Mouse (Mus musculus) adrenal gland, postnatal 0 days (tissue): ENCODE measurements around the gene Olfr481. TPM values are rescaled to one million over a fixed set of nuclear protein-coding genes. Genes with fewer than 3 reads are reported as not detected.

Source experiments
- polyA plus RNA-seq: library from polyadenylated mRNA; unstranded; fragments of >200 nt; fragmentation: Nextera tagmentation; extraction: Ambion mirVana; gene quantifications from 2 replicates; pipeline ENCODE4 v1.2.1, GENCODE M21; 2015

Olfr481 gene
- polyA plus RNA-seq, result not detected in 2 replicates

DNA sequence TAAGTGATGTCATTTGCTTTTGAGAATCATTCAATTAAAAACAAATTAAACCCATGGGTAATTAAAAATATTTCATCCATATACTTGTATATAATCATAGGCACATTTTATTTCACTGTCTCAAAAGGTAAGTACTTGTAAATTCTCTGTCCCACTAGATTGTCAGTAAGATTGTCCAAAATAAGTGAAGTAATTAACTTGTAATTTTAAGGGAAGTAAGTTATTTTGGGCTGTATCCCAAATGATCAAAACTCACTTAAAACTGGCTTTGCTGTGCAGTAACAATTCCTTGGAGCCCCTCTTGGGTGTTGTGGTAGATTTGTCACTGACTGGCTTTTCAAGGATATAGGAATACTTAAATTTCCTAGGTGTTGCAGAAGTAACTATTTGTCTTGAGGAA lies at the start of gene Olfr481:
TSS of gene Olfr481 (plus strand) at position 301 of the 400 bp plus-strand sequence.

DNA sequence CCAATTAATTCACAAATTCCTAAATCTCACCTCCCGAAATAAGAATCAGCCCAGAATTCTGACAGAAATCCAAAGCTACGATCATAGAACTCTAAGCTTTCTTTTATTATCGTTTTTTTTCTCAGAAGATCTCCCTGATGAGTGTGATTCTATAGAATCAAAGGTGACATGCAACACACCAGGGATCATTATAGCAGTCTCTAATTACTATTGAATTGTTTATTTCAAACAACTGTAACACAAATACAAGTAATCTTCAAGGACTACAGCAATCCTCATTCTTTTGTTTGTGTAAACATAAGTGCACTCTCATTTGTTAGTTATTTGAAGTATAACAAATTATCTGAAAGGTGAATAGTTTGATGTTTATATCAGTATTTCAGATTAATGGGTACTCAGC lies 45.8 kb upstream of the Olfr481 start, which contains the start of gene Olfr478:
TSS of gene Olfr478 (minus strand) at position 101 of the 400 bp plus-strand sequence.

DNA sequence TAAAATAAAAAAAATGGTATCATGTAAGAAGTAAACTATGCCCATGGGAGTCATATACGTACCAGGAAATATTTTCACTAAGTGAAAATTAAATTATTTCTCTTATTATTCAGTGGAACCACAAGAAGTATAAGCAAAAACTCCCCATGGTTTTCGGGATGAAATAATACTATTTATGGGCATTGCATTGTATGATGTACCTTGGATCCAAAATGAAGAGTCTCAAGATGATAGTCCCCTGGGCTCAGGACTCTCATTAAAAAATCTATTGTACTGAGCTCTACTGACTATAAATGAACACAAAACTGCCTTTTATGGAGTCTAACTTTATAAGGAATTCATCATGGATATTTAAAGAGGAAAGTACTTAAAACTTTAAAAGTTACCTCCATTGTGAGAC lies 29.3 kb upstream of the Olfr481 start, which contains the start of gene Olfr479:
TSS of gene Olfr479 (plus strand) at position 301 of the 400 bp plus-strand sequence.

DNA sequence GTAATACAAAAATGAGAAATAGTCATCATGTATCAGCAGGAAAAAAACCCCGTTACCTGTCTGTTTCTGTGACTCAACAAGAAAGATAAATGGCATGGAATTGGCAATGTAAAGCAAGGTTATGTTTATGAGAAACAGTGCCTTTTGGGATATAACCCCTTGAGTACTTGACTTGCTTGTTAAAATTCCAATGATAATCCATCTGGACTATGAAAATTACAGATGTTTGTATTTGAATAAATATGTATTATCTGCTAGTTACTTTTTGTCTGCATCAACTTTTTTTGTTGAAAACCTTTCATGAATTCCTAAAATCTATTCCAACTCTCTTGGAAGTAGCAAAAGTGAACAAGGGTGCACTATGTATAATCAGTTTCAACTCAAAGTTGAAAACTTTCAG lies 12.4 kb upstream of the Olfr481 start, which contains the start of gene Olfr480:
TSS of gene Olfr480 (minus strand) at position 101 of the 400 bp plus-strand sequence.

DNA sequence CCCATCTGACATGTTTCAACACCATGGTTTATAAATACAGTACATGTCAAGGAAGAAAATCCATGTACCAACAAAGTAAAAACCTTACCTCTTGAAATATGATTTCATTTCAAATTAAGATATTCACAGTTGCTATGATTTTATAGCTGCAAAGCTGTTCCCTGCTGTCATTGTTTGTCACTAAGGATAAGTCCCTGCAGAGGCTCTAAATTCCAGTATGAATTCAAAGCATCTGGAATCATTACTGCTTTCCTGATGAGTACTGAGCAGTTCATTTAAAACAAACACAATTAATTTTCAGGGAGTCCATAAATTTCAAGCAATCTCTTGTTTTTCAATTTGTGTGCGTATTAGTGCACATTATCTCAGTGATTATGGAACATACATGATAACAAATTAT lies 17.8 kb downstream of the Olfr481 start, which contains the start of gene Olfr482:
TSS of gene Olfr482 (minus strand) at position 101 of the 400 bp plus-strand sequence.

DNA sequence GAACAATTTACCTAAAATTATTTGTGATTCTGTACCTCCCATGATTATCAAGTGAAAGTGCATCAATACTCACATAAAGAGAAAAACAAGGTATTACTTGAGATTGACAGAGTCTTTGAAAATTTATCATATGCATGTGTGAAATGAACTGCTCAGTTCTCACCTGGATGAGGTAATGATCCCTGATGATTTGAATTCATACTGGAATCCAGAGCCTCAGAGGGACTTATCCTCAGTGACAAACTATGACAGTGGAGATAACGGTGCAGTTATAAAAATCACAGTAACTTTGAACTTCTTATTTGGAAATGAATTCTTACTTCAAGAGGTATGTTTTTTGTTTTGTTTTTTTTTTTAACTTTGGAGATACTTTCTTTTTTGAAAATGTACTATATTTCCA lies 20.9 kb downstream of the Olfr481 start, which contains the start of gene Olfr483:
TSS of gene Olfr483 (plus strand) at position 301 of the 400 bp plus-strand sequence.

DNA sequence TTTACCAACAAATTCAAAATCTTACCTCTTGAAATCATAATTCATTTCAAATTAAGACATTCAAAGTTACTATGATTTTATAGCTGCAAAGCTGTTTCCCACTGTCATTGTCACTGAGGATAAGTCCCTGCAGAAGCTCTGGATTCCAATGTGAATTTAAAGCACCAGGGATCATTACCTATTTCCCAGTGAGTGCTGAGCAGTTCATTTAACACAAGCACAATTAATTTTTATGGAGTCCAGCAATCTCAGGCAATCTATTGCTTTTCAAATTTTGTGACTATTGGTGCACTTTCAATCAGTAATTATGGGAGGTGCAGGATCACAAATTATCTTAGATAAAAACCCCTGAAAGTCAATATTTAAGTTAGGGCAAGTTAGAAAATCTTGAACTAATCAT lies 47.7 kb downstream of the Olfr481 start, which contains the start of gene Olfr484:
TSS of gene Olfr484 (minus strand) at position 101 of the 400 bp plus-strand sequence.

Other genes starting within 250 kb of the Olfr481 start
- gene Olfr470, start 232.4 kb upstream of the Olfr481 start, polyA plus RNA-seq, result not detected in 2 replicates
- not detected in 2 replicates for gene Olfr472, start 182.0 kb upstream of the Olfr481 start, polyA plus RNA-seq
- gene Olfr473, start 149.4 kb upstream of the Olfr481 start, polyA plus RNA-seq, result not detected in 2 replicates
- not detected in 2 replicates for gene Olfr474, start 125.2 kb upstream of the Olfr481 start, polyA plus RNA-seq
- not detected in 2 replicates for gene Olfr476, start 115.1 kb upstream of the Olfr481 start, polyA plus RNA-seq
- not detected in 2 replicates for gene Olfr477, start 93.2 kb upstream of the Olfr481 start, polyA plus RNA-seq
- not detected in 2 replicates for gene Olfr478, start 45.9 kb upstream of the Olfr481 start, polyA plus RNA-seq
- gene Olfr479, start 29.2 kb upstream of the Olfr481 start, polyA plus RNA-seq, result not detected in 2 replicates
- not detected in 2 replicates for gene Olfr480, start 12.5 kb upstream of the Olfr481 start, polyA plus RNA-seq
- gene Olfr482, start 17.7 kb downstream of the Olfr481 start, polyA plus RNA-seq, result 0.10 and 0.16 TPM in 2 replicates
- not detected in 2 replicates for gene Olfr483, start 21.0 kb downstream of the Olfr481 start, polyA plus RNA-seq
- not detected in 2 replicates for gene Olfr484, start 47.6 kb downstream of the Olfr481 start, polyA plus RNA-seq
- gene Olfr485, start 80.0 kb downstream of the Olfr481 start, polyA plus RNA-seq, result not detected in 2 replicates
- not detected in 2 replicates for gene Olfr486, start 92.9 kb downstream of the Olfr481 start, polyA plus RNA-seq
- not detected in 2 replicates for gene Olfr487, start 134.8 kb downstream of the Olfr481 start, polyA plus RNA-seq
- gene Olfr488, start 178.5 kb downstream of the Olfr481 start, polyA plus RNA-seq, result not detected in 2 replicates
- gene Olfr490, start 209.1 kb downstream of the Olfr481 start, polyA plus RNA-seq, result not detected in 2 replicates
- not detected in 2 replicates for gene Olfr491, start 233.6 kb downstream of the Olfr481 start, polyA plus RNA-seq
- not detected in 2 replicates for gene Olfr492, start 243.8 kb downstream of the Olfr481 start, polyA plus RNA-seq